In genomic region chr6:149188041-149188924, GRCm38 (mm10) we compare ENCODE assay signal across 8 mouse cellular contexts. TPM values are rescaled to one million over a fixed set of nuclear protein-coding genes. Genes with fewer than 3 reads are reported as not detected.
DNase-seq lines count a peak whose midpoint lies in the region; ATAC-seq and TF ChIP-seq lines count a peak whose summit lies in the region.

Amn1 (minus strand) TSS chr6:149188712.

- H3K4me1 ChIP-seq in hindbrain, embryonic 13.5 days (replicated peaks) = peaks cover 23% of the 10 kb centered on the region

- peak; percentile 98 for ATAC-seq in Patski
- ATAC-seq in hindbrain, embryonic 13.5 days (ENCODE audit: low FRiP score) = peak; percentile 100

- peak within 1 kb of the TSS; percentile 97 for H3K27ac ChIP-seq in hindbrain, embryonic 13.5 days

- TF ChIP-seq CTCF in Patski (IDR thresholded peaks at IDR 0.05) = no peak

- H3K27me3 ChIP-seq in Patski = no peaks in the 10 kb centered on the region
- H3K27me3 ChIP-seq in hindbrain, embryonic 13.5 days = no peaks in the 10 kb centered on the region

- CTCF ChIA-PET in Patski (lab: Charles Lee) = interaction anchor here (1.1 to 1.9 kb wide), 2 partner anchors 9 to 186 kb away, joined by 4 to 5 read pairs; no protein-coding TSS in a partner anchor

- peak within 1 kb of the TSS; percentile 94 for H3K9ac ChIP-seq in hindbrain, embryonic 13.5 days

- H3K4me3 ChIP-seq in hindbrain, embryonic 13.5 days = peak within 1 kb of the TSS; percentile 78

- DNase-seq in Patski (ENCODE audit: low read depth, low spot score) = peak; percentile 72
- DNase-seq in cerebellum, postnatal 14 days = peak; percentile 95 to 96
- peak; percentile 94 to 95 for DNase-seq in frontal cortex, postnatal 14 days (ENCODE audit: low spot score in 2 of 2)
- DNase-seq in layer of hippocampus, postnatal 25 days (ENCODE audit: extremely low spot score in 1 of 2, low spot score in 1 of 2) = peak; percentile 79 to 82
- peak; percentile 99 for DNase-seq in lung, postnatal 25 days (ENCODE audit: low spot score)
- peak; percentile 100 for DNase-seq in retina, embryonic 14.5 days (ENCODE audit: low spot score)
- DNase-seq in thymus, postnatal 4 days = peak; percentile 95

- POLR2A ChIA-PET in Patski (lab: Charles Lee) = interaction anchor here (1.0 to 1.7 kb wide), 4 partner anchors 10 to 123 kb away, joined by 3 to 5 read pairs (median 3); partner anchors contain the start of gene Resf1

- H3K9me3 ChIP-seq in hindbrain, embryonic 13.5 days = no peaks in the 10 kb centered on the region

- under 1% methylated on average over 34 of the region's 34 CpGs for WGBS in hindbrain, embryonic 13.5 days

- in situ Hi-C loops in Patski (cut with MboI; ENCODE audit: low pct_unique_long_range_greater_than_20kb) = no loop called here

- H3K36me3 ChIP-seq in hindbrain, embryonic 13.5 days = peaks cover 9% of the 10 kb centered on the region

- H3K4me2 ChIP-seq in hindbrain, embryonic 13.5 days = peak within 1 kb of the TSS; percentile 62

RNA-seq across cellular contexts. Expression of gene Amn1, which starts in this region (rescaled TPM):
- 21.9 TPM for polyA plus RNA-seq in Patski (2021)
- polyA plus RNA-seq in hindbrain, embryonic 13.5 days (2015; fragmentation: Nextera tagmentation; extraction: Ambion mirVana) = 110 and 122 TPM in 2 replicates
- 10 to 100 TPM; 31.5 to 33.6 TPM for total RNA-seq in layer of hippocampus, postnatal 25 days (2021)

Comparison
In these comparisons a context has a peak if more than half of its experiments do, and no peak if none do; other contexts are left out.
1. Peak in every context shown above with its lines: DNase-seq, ATAC-seq, H3K4me3 ChIP-seq and H3K27ac ChIP-seq.